Mouse (Mus musculus): ENCODE results near the gene Gm12169. TPM values are rescaled to one million over a fixed set of nuclear protein-coding genes. Genes with fewer than 3 reads are reported as not detected.
"Not testable (repeated sequence)": the region's sequence is repeated elsewhere in the genome, so short reads cannot be mapped to it uniquely, and the experiment has no call there.

Gene Gm12169
- total RNA-seq (2021): not detected
- long read RNA-seq: 0 reads

GRCm38 (mm10) chr11:46523912-46524311 is at the start of gene Gm12169:
Gm12169 (plus strand) TSS chr11:46524212.
- no peak for DNase-seq (ENCODE audit: low spot score in 2 of 2)

GRCm38 (mm10) chr11:46474220-46474619 is 49.8 kb upstream of the Gm12169 start:
- DNase-seq (ENCODE audit: low spot score in 2 of 2): no peak

- DNase-seq (ENCODE audit: low spot score in 2 of 2): no peak
Observed at GRCm38 (mm10) chr11:46479311-46479710, 44.7 kb upstream of the Gm12169 start.

- no peak for DNase-seq (ENCODE audit: low spot score in 2 of 2)
Observed at GRCm38 (mm10) chr11:46480517-46480916, 43.5 kb upstream of the Gm12169 start.

- DNase-seq (ENCODE audit: low spot score in 2 of 2): no peak
Observed at GRCm38 (mm10) chr11:46488231-46488630, 35.8 kb upstream of the Gm12169 start.

GRCm38 (mm10) chr11:46488650-46489049 is 35.4 kb upstream of the Gm12169 start:
- no peak for DNase-seq (ENCODE audit: low spot score in 2 of 2)

- DNase-seq (ENCODE audit: low spot score in 2 of 2): no peak
Observed at GRCm38 (mm10) chr11:46507146-46507545, 16.9 kb upstream of the Gm12169 start.

GRCm38 (mm10) chr11:46509900-46510299 is 14.1 kb upstream of the Gm12169 start:
- no peak for DNase-seq (ENCODE audit: low spot score in 2 of 2)

GRCm38 (mm10) chr11:46521341-46521740 is 2.7 kb upstream of the Gm12169 start:
- not testable (repeated sequence) for DNase-seq (ENCODE audit: low spot score in 2 of 2)

GRCm38 (mm10) chr11:46522719-46523118 is 1.3 kb upstream of the Gm12169 start:
- no peak for DNase-seq (ENCODE audit: low spot score in 2 of 2)

- no peak for DNase-seq (ENCODE audit: low spot score in 2 of 2)
Observed at GRCm38 (mm10) chr11:46530149-46530548, 6.1 kb downstream of the Gm12169 start.

- no peak for DNase-seq (ENCODE audit: low spot score in 2 of 2)
Observed at GRCm38 (mm10) chr11:46536978-46537377, 13.0 kb downstream of the Gm12169 start.

GRCm38 (mm10) chr11:46543530-46543929 is 19.5 kb downstream of the Gm12169 start:
- no peak for DNase-seq (ENCODE audit: low spot score in 2 of 2)

- DNase-seq (ENCODE audit: low spot score in 2 of 2): no peak
Observed at GRCm38 (mm10) chr11:46549721-46550120, 25.7 kb downstream of the Gm12169 start.

- DNase-seq (ENCODE audit: low spot score in 2 of 2): no peak
Observed at GRCm38 (mm10) chr11:46552741-46553140, 28.7 kb downstream of the Gm12169 start.

GRCm38 (mm10) chr11:46561096-46561495 is 37.1 kb downstream of the Gm12169 start:
- no peak for DNase-seq (ENCODE audit: low spot score in 2 of 2)

- DNase-seq (ENCODE audit: low spot score in 2 of 2): no peak
Observed at GRCm38 (mm10) chr11:46564671-46565070, 40.7 kb downstream of the Gm12169 start.

GRCm38 (mm10) chr11:46565967-46566366 is 42.0 kb downstream of the Gm12169 start:
- DNase-seq (ENCODE audit: low spot score in 2 of 2): no peak

- no peak for DNase-seq (ENCODE audit: low spot score in 2 of 2)
Observed at GRCm38 (mm10) chr11:46569107-46569506, 45.1 kb downstream of the Gm12169 start.

- no peak for DNase-seq (ENCODE audit: low spot score in 2 of 2)
Observed at GRCm38 (mm10) chr11:46571327-46571726, 47.3 kb downstream of the Gm12169 start, which contains the start of gene BC053393. BC053393 (plus strand) TSS chr11:46571536.

GRCm38 (mm10) chr11:46578771-46579281 is 54.8 kb downstream of the Gm12169 start:
- DNase-seq (ENCODE audit: low spot score in 2 of 2): no peak

- no peak for DNase-seq (ENCODE audit: low spot score in 2 of 2)
Observed at GRCm38 (mm10) chr11:46580428-46580827, 56.4 kb downstream of the Gm12169 start.

- no peak for DNase-seq (ENCODE audit: low spot score in 2 of 2)
Observed at GRCm38 (mm10) chr11:46582741-46583140, 58.7 kb downstream of the Gm12169 start.
